Mouse (Mus musculus) E14TG2a.4 (cell line): Measurements from ENCODE around the gene Nat8f2.
"Not testable (repeated sequence)": the region's sequence is repeated elsewhere in the genome, so short reads cannot be mapped to it uniquely, and the experiment has no call there.

Experiments used
- H3K27me3 ChIP-seq: 2 replicates; pipeline ENCODE4 v1.6.1; 2014; ENCODE audit warnings: low read length, control low read depth; ENCODE audit not compliant: insufficient read depth
- H3K36me3 ChIP-seq: 2 replicates; pipeline ENCODE4 v1.6.1; 2014; ENCODE audit warnings: low read length, control low read depth; ENCODE audit not compliant: insufficient read depth
- H3K4me1 ChIP-seq: replicated peaks from 2 replicates; pipeline ENCODE4 v1.6.1; 2014; ENCODE audit warnings: low read depth, low read length, control low read depth
- H3K4me3 ChIP-seq: replicated peaks from 2 replicates; pipeline ENCODE4 v1.5.1; 2014; ENCODE audit warnings: mild to moderate bottlenecking, low read length
- H3K9me3 ChIP-seq: 2 replicates; pipeline ENCODE4 v1.6.1; 2014; ENCODE audit warnings: low read length, control low read depth
- CTCF ChIP-seq: conservative IDR thresholded peaks from 2 replicates; pipeline ENCODE4 v1.5.1; 2014; ENCODE audit warnings: low read length
- NANOG ChIP-seq: IDR thresholded peaks from 2 replicates; pipeline ENCODE4 v1.6.1; 2014; ENCODE audit warnings: borderline replicate concordance, low read length, mixed read lengths
- POU5F1 ChIP-seq: IDR thresholded peaks from 2 replicates; pipeline ENCODE4 v1.6.1; 2014; ENCODE audit warnings: low read length, borderline replicate concordance

Nat8f2 gene

GRCm38 (mm10) chr6:85869006-85869405 is at the start of gene Nat8f2:
Gene Nat8f2, minus strand, starts transcription at chr6:85869158.
- H3K36me3 ChIP-seq, H3K27me3 ChIP-seq, H3K4me3 ChIP-seq, H3K4me1 ChIP-seq: not testable (repeated sequence)
- peaks cover 32% of the 10 kb centered on the region for H3K9me3 ChIP-seq

GRCm38 (mm10) chr6:85918341-85918740 is 49.4 kb upstream of the Nat8f2 start:
- H3K36me3 ChIP-seq, result peaks cover 34% of the 10 kb centered on the region
- not testable (repeated sequence) for H3K4me3 ChIP-seq, H3K9me3 ChIP-seq, H3K27me3 ChIP-seq
- H3K4me1 ChIP-seq, result peaks cover 20% of the 10 kb centered on the region

- no peaks in the 10 kb centered on the region for H3K27me3 ChIP-seq
- H3K9me3 ChIP-seq, result no peaks in the 10 kb centered on the region
- TF ChIP-seq CTCF (no peak), POU5F1 (no peak)
- peaks cover 20% of the 10 kb centered on the region for H3K36me3 ChIP-seq
- peak overlapping the region; percentile 84 for H3K4me3 ChIP-seq
- H3K4me1 ChIP-seq, result peaks cover 20% of the 10 kb centered on the region
Measured at GRCm38 (mm10) chr6:85916596-85916995, 47.6 kb upstream of the Nat8f2 start.

DNA sequence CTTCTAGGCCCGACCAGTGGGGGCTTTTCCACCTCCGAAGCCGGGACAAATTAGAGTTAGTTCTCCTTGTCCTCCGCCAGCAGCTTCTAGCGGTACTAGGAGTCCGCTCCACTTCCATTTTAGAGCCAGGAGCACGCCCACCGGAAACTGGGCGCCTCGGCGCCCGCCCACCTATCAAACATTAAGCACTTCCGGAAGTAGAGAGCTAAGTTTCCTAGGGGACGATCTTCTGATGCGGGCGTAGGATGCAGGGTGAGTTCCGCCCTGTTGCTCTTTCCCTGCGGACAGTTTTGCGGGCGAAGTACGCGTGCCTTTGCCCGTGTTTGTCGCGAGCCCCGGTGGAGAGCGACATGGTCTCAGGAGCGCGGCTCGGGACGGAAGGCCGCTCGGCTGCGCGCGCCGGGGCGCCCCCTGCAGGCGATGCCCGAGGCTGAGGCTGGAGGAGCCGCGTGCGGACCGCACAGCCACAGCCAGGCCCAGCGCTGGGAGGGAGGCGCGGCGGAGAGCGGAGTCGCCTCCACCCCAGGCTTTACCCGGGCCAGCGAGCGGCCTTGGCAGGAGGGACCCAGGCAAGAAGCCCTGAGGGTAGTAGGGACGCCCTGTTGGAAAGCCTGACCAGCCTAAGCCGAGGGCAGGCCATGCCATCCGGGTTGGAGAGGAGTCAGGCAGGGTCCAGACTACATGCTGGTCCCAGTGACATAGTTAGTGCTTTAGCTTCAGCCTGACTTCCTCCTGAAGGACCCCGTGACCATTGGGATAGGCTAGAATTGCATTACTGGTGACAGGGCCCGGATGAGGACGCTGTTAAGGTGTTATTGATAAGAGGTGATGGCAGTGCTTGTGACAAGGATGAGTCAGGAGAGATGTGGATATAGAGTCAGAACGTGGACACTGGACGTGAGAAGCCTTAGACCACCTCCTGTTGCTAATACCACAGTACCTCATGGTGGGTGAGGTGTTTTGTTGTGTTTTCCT is 46.9 kb upstream of the Nat8f2 start, which contains the start of gene Nat8f1:
TSS of gene Nat8f1 (minus strand) at position 149 of the 975 bp plus-strand sequence.
- Histone ChIP-seq H3K4me1 (peaks cover 20% of the 10 kb centered on the region), H3K4me3 (peak within 1 kb of the TSS; percentile 84), H3K36me3 (peaks cover 12% of the 10 kb centered on the region)
- not testable (repeated sequence) for H3K9me3 ChIP-seq, H3K27me3 ChIP-seq
- TF ChIP-seq NANOG, result peak; percentile 61

- H3K9me3 ChIP-seq, result no peaks in the 10 kb centered on the region
- TF ChIP-seq POU5F1 (no peak), CTCF (no peak), NANOG (no peak)
- H3K27me3 ChIP-seq, result 0 out of 2 replicates have a peak, but pooled peaks cover 3% of the 10 kb centered on the region
- peaks cover 5% of the 10 kb centered on the region; the same call in 1 of the 2 replicates for H3K36me3 ChIP-seq
- H3K4me3 ChIP-seq, result peak overlapping the region; percentile 84
- peaks cover 16% of the 10 kb centered on the region for H3K4me1 ChIP-seq
Measured at GRCm38 (mm10) chr6:85915141-85915538, 46.2 kb upstream of the Nat8f2 start.

- no peak for TF ChIP-seq NANOG
- TF ChIP-seq CTCF, result no peak
- no peak for TF ChIP-seq POU5F1
- Histone ChIP-seq H3K4me3 (no peak within 1 kb of the TSS), H3K4me1 (peaks cover 13% of the 10 kb centered on the region), H3K9me3 (no peaks in the 10 kb centered on the region), H3K36me3 (no peaks in the 10 kb centered on the region), H3K27me3 (peaks cover 3% of the 10 kb centered on the region; the same call in 1 of the 2 replicates)
Measured at GRCm38 (mm10) chr6:85911587-85911986, 42.6 kb upstream of the Nat8f2 start, which contains the start of gene Tprkb. Gene Tprkb, plus strand, starts transcription at chr6:85911865.

DNA sequence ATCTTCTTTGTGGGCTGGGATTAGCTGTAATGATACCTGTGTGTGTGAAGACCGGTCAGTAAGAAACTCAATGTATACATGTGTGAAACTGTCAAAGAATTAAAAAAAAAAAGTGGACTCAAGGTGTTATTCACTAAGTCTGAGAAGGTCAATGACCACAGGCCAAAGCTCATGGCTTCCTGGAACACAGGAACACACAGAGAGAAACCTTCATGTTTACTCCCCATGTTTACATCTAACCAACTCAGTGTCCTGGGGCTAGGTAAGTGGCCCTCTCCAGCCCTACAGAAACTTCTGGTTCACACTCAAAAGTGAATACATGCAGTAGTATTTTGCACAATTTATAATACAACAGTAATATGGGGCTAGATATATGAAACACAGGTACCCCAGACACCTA is 40.7 kb upstream of the Nat8f2 start:
- Histone ChIP-seq H3K9me3 (no peaks in the 10 kb centered on the region), H3K36me3 (no peaks in the 10 kb centered on the region), H3K4me1 (peaks cover under 1% of the 10 kb centered on the region; the same call in 1 of the 2 replicates), H3K4me3 (no peak overlapping the region), H3K27me3 (peaks cover 3% of the 10 kb centered on the region; the same call in 1 of the 2 replicates)
- TF ChIP-seq CTCF (no peak), POU5F1 (no peak), NANOG (no peak)

DNA sequence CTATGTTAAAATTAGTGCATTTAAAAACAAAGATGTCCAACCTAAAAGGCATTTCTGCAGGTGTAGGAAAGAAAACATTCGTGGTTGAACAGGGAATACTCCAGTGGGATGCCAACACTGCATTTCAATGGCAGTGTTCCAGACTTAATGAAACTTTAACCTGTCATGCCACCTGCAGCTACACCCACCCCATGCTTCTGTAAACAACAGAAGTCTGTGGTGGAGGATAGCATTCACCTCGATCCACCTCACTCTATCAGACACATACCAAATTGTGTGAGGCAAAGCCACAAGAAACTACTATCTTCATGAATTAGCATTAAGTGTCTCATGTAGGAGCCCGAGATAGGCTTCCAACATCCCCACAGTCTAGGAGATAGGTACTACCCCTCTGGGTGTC is 39.4 kb upstream of the Nat8f2 start:
- no peaks in the 10 kb centered on the region for H3K36me3 ChIP-seq
- H3K4me3 ChIP-seq, result no peak overlapping the region
- no peak for TF ChIP-seq NANOG
- TF ChIP-seq CTCF, result no peak
- TF ChIP-seq POU5F1, result no peak
- H3K27me3 ChIP-seq, result peaks cover 3% of the 10 kb centered on the region; the same call in 1 of the 2 replicates
- H3K4me1 ChIP-seq, result peaks cover 5% of the 10 kb centered on the region; the same call in 1 of the 2 replicates
- H3K9me3 ChIP-seq, result no peaks in the 10 kb centered on the region

GRCm38 (mm10) chr6:85906911-85907351 is 38.0 kb upstream of the Nat8f2 start:
- H3K36me3 ChIP-seq, H3K9me3 ChIP-seq, H3K4me1 ChIP-seq, H3K4me3 ChIP-seq, H3K27me3 ChIP-seq: not testable (repeated sequence)
